Mouse (Mus musculus): ENCODE results near the gene Ephb6.

- no peak for TF ChIP-seq CTCF (IDR thresholded peaks at IDR 0.05; ENCODE audit: low read depth, low read length)
- TF ChIP-seq GATA1 (IDR thresholded peaks at IDR 0.05; ENCODE audit: borderline replicate concordance, low read length): no peak
- no peak for TF ChIP-seq TAL1 (conservative IDR thresholded peaks at IDR 0.05; ENCODE audit: low read depth, low read length)
- TF ChIP-seq POLR2AphosphoS5 (IDR thresholded peaks at IDR 0.05; ENCODE audit: insufficient replicate concordance, low read depth, low read length): no peak
- no peak for TF ChIP-seq GATA2 (IDR thresholded peaks at IDR 0.05; ENCODE audit: borderline replicate concordance, low read depth, low read length)
These were observed 47.9 kb downstream of the Ephb6 start for GRCm38 (mm10) chr6:41653173-41653572.
